Mouse (Mus musculus): ENCODE measurements around the gene Tmem39a. TPM values are rescaled to one million over a fixed set of nuclear protein-coding genes. Genes with fewer than 3 reads are reported as not detected.

The Tmem39a gene
- polyA plus RNA-seq, 1 experiment from 2014 or later: 77.6 TPM

- H3K4me1 ChIP-seq (replicated peaks; ENCODE audit: control insufficient read depth, insufficient read depth, low read length): no peaks in the 10 kb centered on the region
- H3K9ac ChIP-seq (ENCODE audit: low read length): no peak overlapping the region
- DNase-seq (ENCODE audit: low spot score) (no peak), ATAC-seq (replicated peaks; ENCODE audit: low FRiP score) (no peak)
- 95% methylated on average over 3 of the region's 3 CpGs for WGBS
- H3K36me3 ChIP-seq (ENCODE audit: control insufficient read depth, insufficient read depth, low read length): peaks cover 7% of the 10 kb centered on the region; the same call in 1 of the 2 replicates
- no peaks in the 10 kb centered on the region for H3K9me3 ChIP-seq (ENCODE audit: control insufficient read depth, low read length)
- H3K4me3 ChIP-seq (ENCODE audit: low read depth, low read length): no peak overlapping the region
- no peak overlapping the region for H3K27ac ChIP-seq (ENCODE audit: low read depth, low read length)
- H3K27me3 ChIP-seq (ENCODE audit: control insufficient read depth, insufficient read depth, low read length): no peaks in the 10 kb centered on the region
- no peak overlapping the region for H3K4me2 ChIP-seq (ENCODE audit: low read depth, low read length, severe bottlenecking)
Measured at GRCm38 (mm10) chr16:38571481-38571880, 13.0 kb downstream of the Tmem39a start.

- H3K36me3 ChIP-seq (ENCODE audit: control insufficient read depth, insufficient read depth, low read length): peaks cover 8% of the 10 kb centered on the region
Measured at GRCm38 (mm10) chr16:38584761-38585160, 26.3 kb downstream of the Tmem39a start.

GRCm38 (mm10) chr16:38585186-38585585, 26.7 kb downstream of the Tmem39a start:
- ATAC-seq (replicated peaks; ENCODE audit: low FRiP score) (no peak), DNase-seq (ENCODE audit: low spot score) (no peak)
- H3K4me1 ChIP-seq (replicated peaks; ENCODE audit: control insufficient read depth, insufficient read depth, low read length): no peaks in the 10 kb centered on the region
- no peaks in the 10 kb centered on the region for H3K9me3 ChIP-seq (ENCODE audit: control insufficient read depth, low read length)
- no peak overlapping the region for H3K27ac ChIP-seq (ENCODE audit: low read depth, low read length)
- H3K4me3 ChIP-seq (ENCODE audit: low read depth, low read length): no peak overlapping the region
- no peaks in the 10 kb centered on the region for H3K27me3 ChIP-seq (ENCODE audit: control insufficient read depth, insufficient read depth, low read length)
- no peak overlapping the region for H3K4me2 ChIP-seq (ENCODE audit: low read depth, low read length, severe bottlenecking)
- H3K36me3 ChIP-seq (ENCODE audit: control insufficient read depth, insufficient read depth, low read length): peaks cover 8% of the 10 kb centered on the region
- H3K9ac ChIP-seq (ENCODE audit: low read length): no peak overlapping the region
- 95% methylated on average over 5 of the region's 5 CpGs for WGBS

More at GRCm38 (mm10) chr16:38584761-38585160, 26.3 kb downstream of the Tmem39a start:
- no peaks in the 10 kb centered on the region for H3K9me3 ChIP-seq (ENCODE audit: control insufficient read depth, low read length)
- no peak overlapping the region for H3K27ac ChIP-seq (ENCODE audit: low read depth, low read length)
- no peaks in the 10 kb centered on the region for H3K27me3 ChIP-seq (ENCODE audit: control insufficient read depth, insufficient read depth, low read length)
- 86% methylated on average over 7 of the region's 7 CpGs for WGBS
- DNase-seq (ENCODE audit: low spot score) (no peak), ATAC-seq (replicated peaks; ENCODE audit: low FRiP score) (no peak)
- H3K4me2 ChIP-seq (ENCODE audit: low read depth, low read length, severe bottlenecking): no peak overlapping the region
- H3K4me1 ChIP-seq (replicated peaks; ENCODE audit: control insufficient read depth, insufficient read depth, low read length): no peaks in the 10 kb centered on the region
- H3K4me3 ChIP-seq (ENCODE audit: low read depth, low read length): no peak overlapping the region
- H3K9ac ChIP-seq (ENCODE audit: low read length): no peak overlapping the region

- Histone ChIP-seq H3K36me3 (ENCODE audit: control insufficient read depth, insufficient read depth, low read length) (peaks cover 8% of the 10 kb centered on the region), H3K4me1 (replicated peaks; ENCODE audit: control insufficient read depth, insufficient read depth, low read length) (no peaks in the 10 kb centered on the region), H3K9me3 (ENCODE audit: control insufficient read depth, low read length) (no peaks in the 10 kb centered on the region), H3K27ac (ENCODE audit: low read depth, low read length) (no peak overlapping the region), H3K27me3 (ENCODE audit: control insufficient read depth, insufficient read depth, low read length) (no peaks in the 10 kb centered on the region), H3K4me3 (ENCODE audit: low read depth, low read length) (no peak overlapping the region), H3K9ac (ENCODE audit: low read length) (no peak overlapping the region), H3K4me2 (ENCODE audit: low read depth, low read length, severe bottlenecking) (no peak overlapping the region)
- DNase-seq (ENCODE audit: low spot score): no peak
- WGBS: 96% methylated on average over 5 of the region's 5 CpGs
- no peak for ATAC-seq (replicated peaks; ENCODE audit: low FRiP score)
Measured at GRCm38 (mm10) chr16:38587163-38587562, 28.7 kb downstream of the Tmem39a start.

GRCm38 (mm10) chr16:38587572-38587971, 29.1 kb downstream of the Tmem39a start:
- no peak for DNase-seq (ENCODE audit: low spot score)

GRCm38 (mm10) chr16:38591506-38591905, 33.0 kb downstream of the Tmem39a start:
- Histone ChIP-seq H3K4me1 (replicated peaks; ENCODE audit: control insufficient read depth, insufficient read depth, low read length) (no peaks in the 10 kb centered on the region), H3K4me2 (ENCODE audit: low read depth, low read length, severe bottlenecking) (no peak overlapping the region), H3K9ac (ENCODE audit: low read length) (no peak overlapping the region), H3K27ac (ENCODE audit: low read depth, low read length) (no peak overlapping the region), H3K27me3 (ENCODE audit: control insufficient read depth, insufficient read depth, low read length) (no peaks in the 10 kb centered on the region), H3K36me3 (ENCODE audit: control insufficient read depth, insufficient read depth, low read length) (peaks cover 5% of the 10 kb centered on the region; the same call in 1 of the 2 replicates), H3K9me3 (ENCODE audit: control insufficient read depth, low read length) (no peaks in the 10 kb centered on the region), H3K4me3 (ENCODE audit: low read depth, low read length) (no peak overlapping the region)
- 89% methylated on average over 3 of the region's 3 CpGs for WGBS
- DNase-seq (ENCODE audit: low spot score) (no peak), ATAC-seq (replicated peaks; ENCODE audit: low FRiP score) (no peak)

More at GRCm38 (mm10) chr16:38587572-38587971, 29.1 kb downstream of the Tmem39a start:
- Histone ChIP-seq H3K4me1 (replicated peaks; ENCODE audit: control insufficient read depth, insufficient read depth, low read length) (no peaks in the 10 kb centered on the region), H3K27me3 (ENCODE audit: control insufficient read depth, insufficient read depth, low read length) (no peaks in the 10 kb centered on the region), H3K27ac (ENCODE audit: low read depth, low read length) (no peak overlapping the region), H3K36me3 (ENCODE audit: control insufficient read depth, insufficient read depth, low read length) (peaks cover 8% of the 10 kb centered on the region), H3K4me2 (ENCODE audit: low read depth, low read length, severe bottlenecking) (no peak overlapping the region), H3K9me3 (ENCODE audit: control insufficient read depth, low read length) (no peaks in the 10 kb centered on the region), H3K4me3 (ENCODE audit: low read depth, low read length) (no peak overlapping the region), H3K9ac (ENCODE audit: low read length) (no peak overlapping the region)
- no peak for ATAC-seq (replicated peaks; ENCODE audit: low FRiP score)
- WGBS: 93% methylated on average over 4 of the region's 4 CpGs

- no peak for ATAC-seq (replicated peaks; ENCODE audit: low FRiP score)
- Histone ChIP-seq H3K9ac (ENCODE audit: low read length) (no peak overlapping the region), H3K4me3 (ENCODE audit: low read depth, low read length) (no peak overlapping the region), H3K4me1 (replicated peaks; ENCODE audit: control insufficient read depth, insufficient read depth, low read length) (no peaks in the 10 kb centered on the region), H3K27me3 (ENCODE audit: control insufficient read depth, insufficient read depth, low read length) (no peaks in the 10 kb centered on the region), H3K36me3 (ENCODE audit: control insufficient read depth, insufficient read depth, low read length) (peaks cover 3% of the 10 kb centered on the region; the same call in 1 of the 2 replicates), H3K4me2 (ENCODE audit: low read depth, low read length, severe bottlenecking) (no peak overlapping the region), H3K9me3 (ENCODE audit: control insufficient read depth, low read length) (no peaks in the 10 kb centered on the region), H3K27ac (ENCODE audit: low read depth, low read length) (no peak overlapping the region)
- no peak for DNase-seq (ENCODE audit: low spot score)
- WGBS: 91% methylated on average over 12 of the region's 12 CpGs
Measured at GRCm38 (mm10) chr16:38592026-38592678, 33.7 kb downstream of the Tmem39a start.

GRCm38 (mm10) chr16:38592946-38593345, 34.4 kb downstream of the Tmem39a start:
- ATAC-seq (replicated peaks; ENCODE audit: low FRiP score) (no peak), DNase-seq (ENCODE audit: low spot score) (no peak)
- no peaks in the 10 kb centered on the region for H3K9me3 ChIP-seq (ENCODE audit: control insufficient read depth, low read length)
- H3K4me3 ChIP-seq (ENCODE audit: low read depth, low read length): no peak overlapping the region
- H3K36me3 ChIP-seq (ENCODE audit: control insufficient read depth, insufficient read depth, low read length): no peaks in the 10 kb centered on the region; the same call in 1 of the 2 replicates
- 91% methylated on average over 4 of the region's 4 CpGs for WGBS
- no peak overlapping the region for H3K27ac ChIP-seq (ENCODE audit: low read depth, low read length)
- H3K27me3 ChIP-seq (ENCODE audit: control insufficient read depth, insufficient read depth, low read length): no peaks in the 10 kb centered on the region
- no peak overlapping the region for H3K4me2 ChIP-seq (ENCODE audit: low read depth, low read length, severe bottlenecking)
- no peak overlapping the region for H3K9ac ChIP-seq (ENCODE audit: low read length)
- no peaks in the 10 kb centered on the region for H3K4me1 ChIP-seq (replicated peaks; ENCODE audit: control insufficient read depth, insufficient read depth, low read length)

GRCm38 (mm10) chr16:38594435-38594834, 35.9 kb downstream of the Tmem39a start:
- Histone ChIP-seq H3K9ac (ENCODE audit: low read length) (no peak overlapping the region), H3K27ac (ENCODE audit: low read depth, low read length) (no peak overlapping the region), H3K4me3 (ENCODE audit: low read depth, low read length) (no peak overlapping the region), H3K9me3 (ENCODE audit: control insufficient read depth, low read length) (no peaks in the 10 kb centered on the region), H3K36me3 (ENCODE audit: control insufficient read depth, insufficient read depth, low read length) (no peaks in the 10 kb centered on the region; the same call in 1 of the 2 replicates), H3K4me2 (ENCODE audit: low read depth, low read length, severe bottlenecking) (no peak overlapping the region), H3K27me3 (ENCODE audit: control insufficient read depth, insufficient read depth, low read length) (no peaks in the 10 kb centered on the region), H3K4me1 (replicated peaks; ENCODE audit: control insufficient read depth, insufficient read depth, low read length) (no peaks in the 10 kb centered on the region)
- 97% methylated on average over 1 of the region's 1 CpGs for WGBS
- no peak for DNase-seq (ENCODE audit: low spot score)
- no peak for ATAC-seq (replicated peaks; ENCODE audit: low FRiP score)

All from forebrain, embryonic 11.5 days (tissue).